Mouse (Mus musculus) layer of hippocampus, postnatal 14 days (tissue): ENCODE measurements around the gene Ep400. TPM values are rescaled to one million over a fixed set of nuclear protein-coding genes. Genes with fewer than 3 reads are reported as not detected.
"Not testable (repeated sequence)": the region's sequence is repeated elsewhere in the genome, so short reads cannot be mapped to it uniquely, and the experiment has no call there.

Experiments
- DNase-seq, 2 experiments: peaks; one replicate each; pipeline ENCODE4 v3.0.0; 2021 to 2022; ENCODE audit warnings: low spot score in 2 of 2, mixed read lengths in 1 of 2
- total RNA-seq, 2 experiments: library from RNA; stranded (reverse); gene quantifications; 2 replicates each; pipeline ENCODE4 v1.2.3; 2021

Gene Ep400
- total RNA-seq, 2 experiments from 2014 or later, result 90.9 to 101 TPM

DNA sequence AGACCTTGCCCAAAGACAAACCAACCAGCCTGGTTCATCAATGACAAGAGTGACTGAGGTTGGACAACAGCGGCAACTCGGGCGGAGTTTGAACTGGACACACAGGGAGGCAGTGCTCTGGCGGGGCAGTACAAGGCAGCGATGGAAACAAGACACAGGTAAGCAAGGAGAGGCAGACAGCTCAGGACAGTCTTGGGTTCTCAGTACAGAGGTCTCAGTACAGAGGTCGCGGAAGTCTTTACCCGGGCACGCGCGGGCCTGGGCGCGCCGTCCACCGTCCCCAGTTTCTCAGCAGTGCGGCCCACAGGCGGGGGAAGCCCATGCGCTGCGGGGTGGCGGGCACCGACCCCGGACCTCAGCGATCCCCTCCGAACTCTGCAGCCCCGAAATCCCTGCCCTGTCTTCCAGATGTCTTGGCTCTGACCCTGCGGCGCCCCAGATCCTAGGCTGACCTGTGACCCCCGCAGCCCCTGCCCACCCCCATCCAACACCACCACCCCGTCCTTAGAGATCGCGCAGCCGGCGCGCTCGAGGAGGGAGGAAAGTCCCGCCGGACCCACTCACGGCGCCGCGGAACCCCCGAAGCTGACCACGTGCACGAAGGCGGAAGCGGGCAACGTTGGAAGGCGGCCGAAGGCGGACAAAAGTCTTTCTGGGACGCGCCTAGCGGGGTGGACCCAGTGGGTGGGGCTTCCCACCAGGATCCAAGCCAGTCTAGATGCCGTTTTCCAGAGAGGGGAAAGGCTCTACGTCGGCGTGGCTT is 9.7 kb upstream of the Ep400 start, which contains the start of gene Pus1:
Pus1 (minus strand) TSS at position 662 of the 763 bp plus-strand sequence.
- peak; percentile 88 to 90 for DNase-seq

DNA sequence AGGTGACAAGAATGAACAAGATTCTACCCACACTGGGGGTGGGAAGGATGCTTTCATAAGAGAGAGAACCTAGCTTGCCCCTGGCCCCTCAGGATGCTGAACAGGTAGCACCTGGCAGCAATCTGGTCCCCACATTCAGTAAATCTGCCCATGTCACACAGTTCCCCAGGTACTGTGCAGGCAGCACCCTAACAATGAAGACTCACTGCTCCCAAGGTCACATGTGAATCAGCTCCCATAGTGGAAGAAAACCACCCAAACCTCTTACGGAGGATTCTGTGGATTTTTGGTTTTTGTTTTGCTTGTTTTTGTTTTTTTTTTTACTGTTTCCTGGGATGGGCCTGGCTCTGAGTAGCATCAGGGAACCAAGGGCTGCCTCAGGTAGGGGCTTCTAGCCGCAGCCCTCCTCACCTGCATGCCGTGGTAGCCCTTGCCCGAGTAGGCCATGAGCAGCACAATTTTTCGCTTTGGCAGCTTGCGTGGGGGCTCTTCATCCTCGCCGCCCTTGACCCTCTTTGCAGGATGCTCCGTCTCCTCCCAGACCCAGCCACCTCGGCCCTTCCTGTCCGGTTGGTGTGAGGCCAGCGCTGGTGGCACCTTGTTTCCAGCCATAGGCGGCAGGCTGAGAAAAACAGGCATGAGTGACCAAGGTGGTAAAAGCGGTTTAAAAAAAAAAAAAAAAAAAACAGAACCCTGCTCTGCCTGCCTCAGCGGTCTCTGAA is 8.9 kb upstream of the Ep400 start:
- DNase-seq, result no peak

DNA sequence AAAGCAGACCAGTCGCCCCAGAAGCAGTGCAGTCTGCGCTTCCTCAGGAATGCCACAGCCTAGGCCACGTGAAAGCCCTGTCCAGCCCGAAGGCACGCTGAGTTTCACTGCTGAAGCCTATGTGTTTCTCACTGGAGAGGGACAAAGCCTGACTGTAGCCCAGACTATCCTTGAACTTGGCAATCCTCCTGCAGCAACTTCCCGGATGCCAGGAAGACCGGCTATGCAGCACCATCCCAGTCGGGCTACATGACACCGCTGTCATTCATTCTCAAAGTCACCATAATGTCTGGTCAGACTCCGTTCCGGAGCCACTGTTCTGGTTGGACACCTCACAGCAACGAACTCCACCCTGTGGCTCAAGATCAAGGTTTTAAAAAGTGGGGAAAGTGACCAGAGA is 7.7 kb upstream of the Ep400 start:
- DNase-seq, result no peak

DNA sequence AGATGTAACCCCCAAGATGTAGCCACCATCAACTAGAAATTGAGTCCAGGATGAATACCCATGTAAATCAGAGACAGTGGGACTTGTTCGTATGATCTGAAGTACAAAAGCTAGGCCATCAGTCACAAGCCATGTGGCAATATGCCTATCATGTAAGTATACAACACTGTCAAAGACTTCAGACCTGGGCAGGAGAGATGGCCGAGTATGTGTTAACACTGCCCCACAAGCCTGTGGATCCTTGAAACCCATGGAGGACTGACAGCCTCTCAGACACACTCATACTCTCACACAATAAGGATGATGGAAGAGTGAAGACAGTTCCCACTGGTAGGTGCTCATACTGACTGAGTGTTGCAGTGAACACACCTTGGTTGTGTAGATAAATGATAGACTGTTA is 5.6 kb upstream of the Ep400 start:
- no peak for DNase-seq

DNA sequence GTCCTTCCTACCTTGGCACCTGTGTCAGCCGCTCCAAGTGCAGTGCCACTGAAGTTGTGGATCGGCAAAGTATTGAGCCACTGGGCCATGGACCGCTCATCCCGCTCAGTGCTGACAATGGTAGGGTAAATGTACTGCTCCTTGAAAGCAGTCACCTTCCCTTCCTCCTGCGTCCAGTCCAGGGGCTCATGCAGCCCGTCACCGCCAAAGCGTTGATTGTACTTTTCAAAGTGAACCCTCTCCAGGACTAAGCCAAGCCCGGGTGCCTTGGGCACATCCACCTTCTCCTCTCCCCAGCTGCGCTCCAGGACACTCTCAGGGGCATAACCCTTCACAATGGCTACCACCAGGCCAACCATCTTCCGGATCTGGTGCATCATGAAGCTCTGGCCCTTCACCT is 4.0 kb upstream of the Ep400 start:
- no peak for DNase-seq

DNA sequence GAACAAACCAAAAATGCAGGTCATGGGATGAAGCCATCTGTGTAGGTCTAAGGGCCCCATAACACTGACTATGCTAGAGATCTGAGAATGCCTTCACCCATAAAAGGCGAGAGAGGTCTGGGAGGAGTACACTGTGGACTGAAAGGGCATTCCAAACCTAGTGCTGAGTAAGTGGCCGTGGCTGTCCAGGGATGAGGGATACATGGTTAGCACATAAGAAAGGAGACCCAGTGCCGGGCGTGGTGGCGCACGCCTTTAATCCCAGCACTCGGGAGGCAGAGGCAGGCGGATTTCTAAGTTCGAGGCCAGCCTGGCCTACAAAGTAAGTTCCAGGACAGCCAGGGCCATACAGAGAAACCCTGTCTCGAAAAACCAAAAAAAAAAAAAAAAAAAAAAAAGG is 2.4 kb upstream of the Ep400 start:
- DNase-seq, result not testable (repeated sequence)

DNA sequence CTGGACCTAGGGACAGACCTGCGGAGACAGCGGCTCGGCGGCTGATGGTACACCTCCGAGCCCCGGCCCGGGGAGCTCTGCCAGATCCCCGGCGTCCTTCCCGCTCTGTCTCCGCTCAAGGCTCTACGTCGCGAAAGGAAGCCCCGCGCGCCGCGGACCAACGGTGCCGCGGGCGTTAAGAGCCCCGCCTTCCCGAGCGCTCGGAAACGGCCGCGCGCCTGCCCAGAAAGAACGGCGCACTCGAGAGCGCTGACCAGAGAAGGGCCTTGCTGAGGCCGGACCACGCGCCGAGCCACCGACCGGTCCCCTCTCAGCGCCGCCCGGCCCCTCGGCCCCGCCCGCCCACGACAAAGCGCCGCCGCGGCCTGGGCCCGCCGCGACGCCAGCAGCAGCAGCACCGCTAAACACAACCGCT is 479 bp downstream of the Ep400 start:
- peak in 1 of 2 experiments; percentile 44 for DNase-seq

DNA sequence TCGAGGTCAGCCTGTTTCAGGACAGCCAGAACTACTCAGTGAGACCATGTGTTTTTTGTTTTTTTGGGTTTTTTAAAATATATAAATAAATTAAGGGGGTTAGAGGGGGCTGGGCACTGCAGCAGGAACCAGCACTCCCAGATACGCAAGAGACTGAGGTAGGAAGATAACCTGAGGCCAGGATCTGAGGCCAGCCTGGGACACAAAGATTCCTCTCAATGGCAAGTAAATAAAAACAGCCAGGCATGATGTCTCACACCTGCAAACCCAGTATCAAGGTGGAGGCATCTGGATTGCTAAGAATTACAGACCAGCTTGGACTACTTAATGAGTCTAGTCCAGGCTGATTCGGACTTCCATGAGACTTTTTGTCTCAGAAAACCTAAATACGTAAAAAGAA is 1.2 kb downstream of the Ep400 start:
- DNase-seq, result no peak

DNA sequence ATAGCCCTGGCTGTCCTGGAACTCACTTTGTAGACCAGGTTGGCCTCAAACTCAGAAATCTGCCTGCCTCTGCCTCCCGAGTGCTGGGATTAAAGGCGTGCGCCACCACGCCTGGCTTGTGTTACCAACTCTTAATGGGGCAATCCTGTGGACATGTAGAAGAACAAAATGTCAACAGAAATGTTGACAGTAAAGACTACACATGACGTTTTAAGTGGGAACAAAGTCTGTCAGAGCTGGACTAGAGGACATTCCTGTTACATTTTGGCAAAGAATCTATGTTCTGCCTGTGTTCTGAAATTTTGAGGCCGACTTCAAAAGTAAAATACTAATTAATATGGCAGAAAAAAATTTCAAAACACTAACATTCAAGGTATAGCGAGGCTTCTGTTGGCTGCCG is 6.6 kb downstream of the Ep400 start:
- DNase-seq, result no peak

DNA sequence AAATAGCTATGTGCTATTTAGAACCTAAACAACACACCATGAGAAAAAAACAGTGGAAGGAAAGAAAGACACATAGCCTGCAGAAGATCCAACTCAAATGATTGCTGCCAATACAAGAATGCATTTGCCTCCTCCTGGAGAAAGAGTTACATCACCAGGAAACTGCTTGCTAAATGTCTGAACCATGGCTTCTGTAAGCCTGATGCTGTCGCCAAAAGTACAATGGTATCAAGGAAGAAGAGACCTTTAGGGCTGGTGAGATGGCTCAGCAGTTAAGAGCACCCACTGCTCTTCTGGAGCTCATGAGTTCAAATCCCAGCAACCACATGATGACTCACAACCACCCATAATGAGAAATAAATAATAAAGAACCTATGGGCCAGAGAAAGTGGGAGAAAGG is 25.5 kb downstream of the Ep400 start:
- DNase-seq, result no peak

DNA sequence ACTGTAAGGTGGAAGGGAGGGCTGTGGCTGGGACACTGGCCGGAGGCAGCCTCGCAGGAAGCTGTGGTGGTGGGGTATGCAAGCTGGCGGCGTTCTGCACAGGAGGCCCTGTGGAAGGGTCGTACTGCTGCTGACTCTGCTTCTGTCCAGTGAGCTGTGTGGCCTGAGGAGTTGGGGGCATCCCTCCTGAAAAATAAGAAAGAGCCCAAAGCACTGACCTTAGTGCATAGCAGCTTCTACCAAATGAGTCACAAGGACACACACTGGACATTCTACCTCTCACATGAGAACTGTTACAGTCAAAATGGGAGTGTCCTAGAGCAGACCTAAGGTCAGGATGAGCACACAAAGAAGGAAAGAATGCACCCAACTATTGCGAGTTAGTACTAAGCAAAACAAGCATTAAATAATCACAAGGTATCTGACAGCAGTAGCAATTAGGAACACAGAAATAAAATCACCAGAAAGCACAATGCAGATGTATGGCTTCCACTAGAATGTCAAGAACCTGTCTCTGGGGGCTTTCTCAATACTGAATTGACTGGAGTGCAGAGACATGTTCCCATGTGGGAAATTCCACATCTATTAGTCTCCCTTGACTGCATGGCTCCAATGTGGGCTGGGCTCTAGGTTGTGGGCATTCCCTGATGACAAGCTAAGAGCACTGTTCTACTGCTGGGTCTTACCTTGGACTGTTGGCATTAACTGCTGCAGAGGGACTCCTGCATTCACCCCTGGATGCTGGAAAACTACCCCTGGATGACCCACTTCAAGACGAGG is 30.8 kb downstream of the Ep400 start:
- DNase-seq, result no peak

DNA sequence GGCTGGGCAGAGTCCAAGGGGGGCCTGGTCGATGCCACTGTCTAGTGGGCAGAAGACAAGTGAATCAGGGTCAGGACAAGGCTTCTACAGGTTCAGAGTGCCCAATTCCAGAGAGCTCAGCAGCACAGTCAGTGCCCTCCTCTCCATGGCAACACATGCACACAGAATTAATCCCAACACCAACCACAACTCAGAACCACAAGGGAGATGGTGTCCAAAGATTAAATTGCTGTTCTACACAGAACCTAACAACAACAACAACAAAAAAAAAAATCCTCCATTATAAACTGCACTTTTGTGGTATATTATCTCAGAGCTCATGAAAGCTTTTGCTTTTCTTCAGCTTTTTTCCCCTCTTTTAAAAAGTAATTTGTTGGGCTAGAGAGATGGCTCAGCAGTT is 34.9 kb downstream of the Ep400 start:
- DNase-seq, result no peak

DNA sequence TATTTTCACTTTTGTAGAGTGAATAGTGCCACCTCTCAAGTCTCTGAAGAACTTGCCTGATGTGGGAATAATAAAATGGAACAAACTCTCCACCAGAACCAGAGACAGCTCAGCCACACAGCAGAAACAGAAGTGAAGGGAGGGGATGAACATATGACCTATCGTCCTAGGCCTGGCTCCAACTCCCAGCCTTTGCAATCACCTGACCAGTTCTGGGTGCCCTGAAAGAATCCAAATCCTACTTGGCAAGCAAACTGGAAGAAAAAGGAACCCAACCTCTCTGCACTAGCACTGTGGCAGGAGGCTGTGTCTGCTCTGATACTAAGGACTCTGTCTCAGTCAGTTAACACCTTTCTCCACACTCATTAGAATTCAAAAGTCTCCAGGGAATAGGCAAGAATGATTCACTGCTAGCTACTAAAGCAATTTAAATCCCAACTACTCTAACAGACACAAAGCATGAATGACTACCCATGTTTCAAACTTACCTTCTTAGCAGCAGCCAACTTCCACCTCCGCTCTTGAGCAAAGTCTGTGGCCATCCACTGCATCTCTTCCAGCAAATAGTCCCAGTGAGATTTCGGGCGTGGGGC is 37.2 kb downstream of the Ep400 start:
- no peak for DNase-seq

DNA sequence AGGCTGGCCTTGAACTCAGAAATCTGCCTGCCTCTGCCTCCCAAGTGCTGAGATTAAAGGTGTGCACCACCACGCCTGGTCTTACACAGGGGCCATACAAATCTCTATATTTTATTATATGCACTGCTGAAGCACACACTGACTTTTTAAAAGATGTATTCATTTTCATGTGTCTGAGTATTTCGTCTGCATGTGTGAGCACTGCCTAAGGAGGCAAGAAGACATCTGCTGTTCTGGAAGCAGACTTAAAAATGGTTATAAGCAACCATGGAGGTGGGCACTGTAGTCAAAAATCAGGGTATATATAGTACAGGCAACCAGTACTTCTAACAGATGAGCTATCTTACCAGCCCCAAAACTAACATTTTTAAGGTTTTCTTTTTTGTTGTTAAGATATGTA is 39.3 kb downstream of the Ep400 start:
- DNase-seq, result no peak

DNA sequence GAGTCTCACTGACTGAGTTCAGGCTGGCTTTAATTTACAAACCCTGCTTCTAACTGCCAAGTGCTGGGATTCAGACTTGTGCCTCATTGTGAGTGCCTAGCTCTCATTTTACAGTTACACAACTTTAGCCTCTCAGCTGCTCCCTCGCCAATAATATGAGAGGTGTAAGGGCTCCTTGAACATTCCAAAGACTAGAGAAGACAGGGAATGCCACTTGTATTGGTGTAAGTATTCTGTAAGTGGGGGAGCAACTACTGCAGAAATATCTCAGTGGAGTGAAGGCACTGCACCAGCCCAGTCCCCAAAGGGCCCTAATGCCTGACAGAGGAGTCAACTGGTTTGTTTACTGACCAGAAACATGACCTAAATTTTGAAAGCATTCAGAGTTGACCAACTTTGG is 42.7 kb downstream of the Ep400 start:
- DNase-seq, result no peak

DNA sequence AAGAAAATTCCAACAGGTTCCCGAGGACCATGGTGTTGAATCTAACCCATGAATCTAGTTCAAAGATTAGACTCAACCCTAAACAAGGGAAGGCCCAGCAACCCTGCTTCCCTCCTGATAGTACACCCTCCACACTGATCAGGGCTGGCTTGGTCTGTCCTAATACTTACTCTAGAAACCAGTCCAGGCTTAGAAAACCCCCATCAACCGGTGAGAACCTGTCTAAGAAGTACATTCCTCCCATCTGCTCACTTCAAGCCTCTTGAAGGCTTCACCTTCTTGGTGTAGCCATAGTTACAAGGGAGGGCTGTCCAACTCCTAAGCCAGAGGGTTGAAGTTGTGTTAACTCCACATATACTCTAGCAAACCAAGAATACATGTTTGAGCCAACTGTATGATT is 47.0 kb downstream of the Ep400 start:
- DNase-seq, result no peak

DNA sequence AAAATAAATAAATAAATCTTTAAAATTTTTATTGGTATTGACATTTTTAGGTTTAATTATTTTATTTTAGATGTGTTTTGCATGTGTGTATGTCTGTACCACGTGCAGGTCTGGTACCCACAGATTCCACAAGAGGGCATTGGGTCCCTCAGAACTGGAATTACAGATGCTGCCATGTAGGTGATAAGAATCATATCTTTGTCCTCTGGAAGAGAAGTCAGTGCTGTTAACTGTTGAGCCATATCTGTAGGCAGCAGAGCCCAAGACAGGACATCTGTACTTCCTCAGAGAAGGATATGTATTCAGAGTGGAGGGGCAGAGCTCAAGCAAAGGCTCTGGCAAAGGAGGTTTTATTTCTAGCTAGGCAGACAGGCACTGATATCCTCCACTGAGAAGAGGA is 49.1 kb downstream of the Ep400 start:
- DNase-seq, result not testable (repeated sequence)

DNA sequence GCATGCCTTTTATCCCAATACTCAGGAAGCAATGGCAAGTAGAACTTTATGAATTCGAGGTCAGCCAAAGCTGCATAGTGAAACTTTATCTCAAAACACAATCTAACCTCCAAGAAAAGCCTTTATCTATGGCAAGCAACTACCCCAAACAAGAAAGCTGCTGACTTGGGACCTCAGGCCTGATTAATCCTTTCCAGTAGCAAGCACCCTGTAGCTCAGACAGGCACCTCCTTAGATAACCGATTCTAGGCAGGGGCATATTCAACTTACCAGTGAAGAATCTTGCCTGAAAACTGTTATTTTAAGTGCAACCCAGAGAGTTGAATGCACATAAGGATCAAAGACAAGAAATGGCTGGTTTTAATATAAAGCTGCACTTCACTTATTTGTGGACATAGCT is 59.1 kb downstream of the Ep400 start:
- no peak for DNase-seq

DNA sequence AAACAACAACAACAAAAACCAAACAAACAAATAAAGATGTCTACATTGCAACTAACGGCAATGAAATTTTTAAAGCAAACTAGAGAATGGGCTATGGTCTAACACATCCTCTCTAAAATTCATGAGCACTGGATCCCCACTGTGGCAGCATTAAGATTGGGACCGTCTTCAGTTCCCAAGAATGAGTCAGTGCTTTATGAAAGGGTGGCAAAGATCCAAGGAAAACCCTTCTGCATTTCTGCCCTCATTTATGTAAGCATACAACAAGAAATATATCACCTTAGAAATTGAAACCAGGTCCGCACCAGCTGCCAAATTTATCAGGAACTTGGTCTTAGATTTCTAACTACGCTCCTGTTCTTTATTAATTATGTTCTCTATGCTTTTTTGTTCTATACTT is 61.3 kb downstream of the Ep400 start:
- DNase-seq, result no peak

DNA sequence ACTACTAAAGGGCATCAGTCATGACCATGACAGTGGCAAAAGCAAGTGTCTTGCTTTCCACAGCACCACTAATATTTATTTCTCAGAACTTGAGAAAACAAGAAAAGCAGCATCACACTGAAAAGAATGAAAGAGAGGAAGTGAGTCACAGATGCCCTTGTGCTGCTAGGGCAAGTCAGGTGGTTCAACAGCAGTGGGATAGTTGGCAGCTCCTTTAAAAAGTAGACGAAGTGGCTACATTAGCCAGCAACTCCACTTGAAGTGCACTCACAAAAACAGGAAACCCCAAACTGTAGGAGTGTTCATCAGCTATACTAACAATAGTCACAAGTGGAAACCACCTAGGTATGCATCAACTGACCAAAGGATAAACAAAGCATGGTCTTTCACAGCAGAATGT is 66.5 kb downstream of the Ep400 start:
- no peak for DNase-seq

DNA sequence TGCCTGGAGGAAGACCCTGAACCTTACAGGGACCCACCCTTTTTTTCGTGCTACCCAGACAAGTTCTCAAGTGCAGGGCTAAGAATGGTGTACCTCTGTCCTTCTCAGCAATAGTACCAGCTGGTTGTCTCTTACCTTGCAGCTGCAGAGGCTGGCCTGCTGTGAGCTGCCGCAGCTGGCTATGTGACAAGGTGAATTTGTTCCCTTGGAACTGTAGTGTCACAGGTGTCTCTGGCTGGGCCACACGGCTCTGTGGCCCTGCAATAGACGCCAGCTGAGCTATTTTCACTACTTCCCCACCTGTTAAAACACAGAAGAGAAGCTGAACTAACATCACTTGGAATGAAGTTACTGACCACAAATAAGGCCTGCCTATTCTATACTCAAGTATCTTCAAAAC is 71.9 kb downstream of the Ep400 start:
- no peak for DNase-seq

DNA sequence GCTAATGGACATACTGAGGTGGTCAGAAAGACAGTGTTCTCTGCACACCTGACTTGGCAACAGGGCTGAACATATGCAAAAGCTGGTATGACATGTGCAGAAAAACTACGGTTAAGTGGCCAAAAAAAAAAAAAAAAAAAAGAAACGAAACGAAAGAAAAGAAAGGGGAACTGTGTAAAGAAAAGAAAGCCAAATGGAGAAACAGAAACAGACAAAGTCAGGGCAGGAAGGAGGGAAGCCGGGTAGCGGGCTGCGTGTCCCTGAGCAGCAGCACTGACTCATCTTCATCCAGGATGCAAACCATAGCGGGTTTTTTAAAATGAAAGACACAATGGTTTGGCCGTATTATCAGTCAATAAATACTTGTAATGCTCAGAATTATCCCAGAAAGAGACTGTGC is 88.5 kb downstream of the Ep400 start:
- DNase-seq, result no peak
